Mouse (Mus musculus): ENCODE results near the gene Brd7. TPM values are rescaled to one million over a fixed set of nuclear protein-coding genes. Genes with fewer than 3 reads are reported as not detected.

Gene Brd7
- polyA plus RNA-seq, 1 experiment from 2014 or later, result 88.9 TPM

GRCm38 (mm10) chr8:88297976-88298732, 63.8 kb downstream of the Brd7 start:
- Histone ChIP-seq H3K36me3 (ENCODE audit: control insufficient read depth, insufficient read depth, low read length) (no peaks in the 10 kb centered on the region), H3K27ac (ENCODE audit: low read depth, low read length) (peak overlapping the region; percentile 24; the same call in 1 of the 2 replicates), H3K27me3 (ENCODE audit: control insufficient read depth, insufficient read depth, low read length) (no peaks in the 10 kb centered on the region), H3K4me1 (ENCODE audit: control insufficient read depth, insufficient read depth, low read length) (0 out of 2 replicates have a peak, but pooled peaks cover 4% of the 10 kb centered on the region), H3K4me2 (replicated peaks; ENCODE audit: low read depth, low read length) (no peak overlapping the region), H3K9me3 (ENCODE audit: control insufficient read depth, low read length) (no peaks in the 10 kb centered on the region), H3K4me3 (ENCODE audit: low read length) (no peak overlapping the region), H3K9ac (ENCODE audit: low read depth, low read length) (no peak overlapping the region)
- 35% methylated on average over 12 of the region's 12 CpGs for WGBS
- ATAC-seq (ENCODE audit: low FRiP score, low TSS enrichment), result no peak

GRCm38 (mm10) chr8:88294977-88295376, 67.0 kb downstream of the Brd7 start:
- H3K4me2 ChIP-seq (replicated peaks; ENCODE audit: low read depth, low read length), result no peak overlapping the region
- H3K4me3 ChIP-seq (ENCODE audit: low read length), result no peak overlapping the region
- no peak overlapping the region for H3K27ac ChIP-seq (ENCODE audit: low read depth, low read length)
- H3K9ac ChIP-seq (ENCODE audit: low read depth, low read length), result no peak overlapping the region
- 0 out of 2 replicates have a peak, but pooled peaks cover 4% of the 10 kb centered on the region for H3K4me1 ChIP-seq (ENCODE audit: control insufficient read depth, insufficient read depth, low read length)
- H3K27me3 ChIP-seq (ENCODE audit: control insufficient read depth, insufficient read depth, low read length), result no peaks in the 10 kb centered on the region
- 89% methylated on average over 2 of the region's 2 CpGs for WGBS
- H3K36me3 ChIP-seq (ENCODE audit: control insufficient read depth, insufficient read depth, low read length), result no peaks in the 10 kb centered on the region
- no peaks in the 10 kb centered on the region for H3K9me3 ChIP-seq (ENCODE audit: control insufficient read depth, low read length)
- ATAC-seq (ENCODE audit: low FRiP score, low TSS enrichment), result no peak

GRCm38 (mm10) chr8:88293590-88294356, 68.2 kb downstream of the Brd7 start:
- 85% methylated on average over 9 of the region's 9 CpGs for WGBS
- no peak overlapping the region for H3K4me2 ChIP-seq (replicated peaks; ENCODE audit: low read depth, low read length)

GRCm38 (mm10) chr8:88292926-88293325, 69.1 kb downstream of the Brd7 start:
- Histone ChIP-seq H3K27ac (ENCODE audit: low read depth, low read length) (no peak overlapping the region), H3K4me1 (ENCODE audit: control insufficient read depth, insufficient read depth, low read length) (0 out of 2 replicates have a peak, but pooled peaks cover under 1% of the 10 kb centered on the region), H3K4me3 (ENCODE audit: low read length) (no peak overlapping the region), H3K4me2 (replicated peaks; ENCODE audit: low read depth, low read length) (no peak overlapping the region), H3K36me3 (ENCODE audit: control insufficient read depth, insufficient read depth, low read length) (no peaks in the 10 kb centered on the region), H3K9me3 (ENCODE audit: control insufficient read depth, low read length) (no peaks in the 10 kb centered on the region), H3K27me3 (ENCODE audit: control insufficient read depth, insufficient read depth, low read length) (no peaks in the 10 kb centered on the region), H3K9ac (ENCODE audit: low read depth, low read length) (no peak overlapping the region)
- ATAC-seq (ENCODE audit: low FRiP score, low TSS enrichment), result no peak
- WGBS, result 83% methylated on average over 3 of the region's 3 CpGs

More at GRCm38 (mm10) chr8:88293590-88294356, 68.2 kb downstream of the Brd7 start:
- H3K27me3 ChIP-seq (ENCODE audit: control insufficient read depth, insufficient read depth, low read length), result no peaks in the 10 kb centered on the region
- no peak overlapping the region for H3K27ac ChIP-seq (ENCODE audit: low read depth, low read length)
- no peaks in the 10 kb centered on the region for H3K9me3 ChIP-seq (ENCODE audit: control insufficient read depth, low read length)
- no peak overlapping the region for H3K9ac ChIP-seq (ENCODE audit: low read depth, low read length)
- H3K4me3 ChIP-seq (ENCODE audit: low read length), result no peak overlapping the region
- no peaks in the 10 kb centered on the region for H3K36me3 ChIP-seq (ENCODE audit: control insufficient read depth, insufficient read depth, low read length)
- ATAC-seq (ENCODE audit: low FRiP score, low TSS enrichment), result no peak
- H3K4me1 ChIP-seq (ENCODE audit: control insufficient read depth, insufficient read depth, low read length), result 0 out of 2 replicates have a peak, but pooled peaks cover 4% of the 10 kb centered on the region

GRCm38 (mm10) chr8:88291305-88291690, 70.7 kb downstream of the Brd7 start:
- Histone ChIP-seq H3K27me3 (ENCODE audit: control insufficient read depth, insufficient read depth, low read length) (no peaks in the 10 kb centered on the region), H3K9me3 (ENCODE audit: control insufficient read depth, low read length) (no peaks in the 10 kb centered on the region), H3K27ac (ENCODE audit: low read depth, low read length) (no peak overlapping the region), H3K9ac (ENCODE audit: low read depth, low read length) (no peak overlapping the region), H3K36me3 (ENCODE audit: control insufficient read depth, insufficient read depth, low read length) (no peaks in the 10 kb centered on the region), H3K4me2 (replicated peaks; ENCODE audit: low read depth, low read length) (no peak overlapping the region), H3K4me3 (ENCODE audit: low read length) (no peak overlapping the region), H3K4me1 (ENCODE audit: control insufficient read depth, insufficient read depth, low read length) (no peaks in the 10 kb centered on the region)
- WGBS, result 90% methylated on average over 11 of the region's 11 CpGs
- no peak for ATAC-seq (ENCODE audit: low FRiP score, low TSS enrichment)

- ATAC-seq (ENCODE audit: low FRiP score, low TSS enrichment), result no peak
- Histone ChIP-seq H3K9me3 (ENCODE audit: control insufficient read depth, low read length) (no peaks in the 10 kb centered on the region), H3K27ac (ENCODE audit: low read depth, low read length) (no peak overlapping the region), H3K4me2 (replicated peaks; ENCODE audit: low read depth, low read length) (no peak overlapping the region), H3K4me1 (ENCODE audit: control insufficient read depth, insufficient read depth, low read length) (no peaks in the 10 kb centered on the region), H3K36me3 (ENCODE audit: control insufficient read depth, insufficient read depth, low read length) (no peaks in the 10 kb centered on the region), H3K27me3 (ENCODE audit: control insufficient read depth, insufficient read depth, low read length) (no peaks in the 10 kb centered on the region), H3K4me3 (ENCODE audit: low read length) (no peak overlapping the region), H3K9ac (ENCODE audit: low read depth, low read length) (no peak overlapping the region)
- WGBS, result 80% methylated on average over 13 of the region's 13 CpGs
Measured at GRCm38 (mm10) chr8:88290326-88291304, 71.4 kb downstream of the Brd7 start.

- Histone ChIP-seq H3K27me3 (ENCODE audit: control insufficient read depth, insufficient read depth, low read length) (no peaks in the 10 kb centered on the region), H3K9me3 (ENCODE audit: control insufficient read depth, low read length) (no peaks in the 10 kb centered on the region), H3K4me3 (ENCODE audit: low read length) (no peak overlapping the region), H3K36me3 (ENCODE audit: control insufficient read depth, insufficient read depth, low read length) (no peaks in the 10 kb centered on the region), H3K4me2 (replicated peaks; ENCODE audit: low read depth, low read length) (no peak overlapping the region), H3K9ac (ENCODE audit: low read depth, low read length) (no peak overlapping the region), H3K27ac (ENCODE audit: low read depth, low read length) (no peak overlapping the region), H3K4me1 (ENCODE audit: control insufficient read depth, insufficient read depth, low read length) (no peaks in the 10 kb centered on the region)
- WGBS, result 81% methylated on average over 1 of the region's 1 CpGs
- ATAC-seq (ENCODE audit: low FRiP score, low TSS enrichment), result no peak
Measured at GRCm38 (mm10) chr8:88289901-88290300, 72.1 kb downstream of the Brd7 start.

GRCm38 (mm10) chr8:88288622-88289242, 73.3 kb downstream of the Brd7 start:
- H3K4me2 ChIP-seq (replicated peaks; ENCODE audit: low read depth, low read length), result no peak overlapping the region
- H3K4me1 ChIP-seq (ENCODE audit: control insufficient read depth, insufficient read depth, low read length), result no peaks in the 10 kb centered on the region
- H3K27ac ChIP-seq (ENCODE audit: low read depth, low read length), result no peak overlapping the region
- no peaks in the 10 kb centered on the region for H3K9me3 ChIP-seq (ENCODE audit: control insufficient read depth, low read length)
- H3K9ac ChIP-seq (ENCODE audit: low read depth, low read length), result no peak overlapping the region
- no peaks in the 10 kb centered on the region for H3K36me3 ChIP-seq (ENCODE audit: control insufficient read depth, insufficient read depth, low read length)
- H3K4me3 ChIP-seq (ENCODE audit: low read length), result no peak overlapping the region
- 0 out of 2 replicates have a peak, but pooled peaks have one; percentile 29 for ATAC-seq (ENCODE audit: low FRiP score, low TSS enrichment)
- WGBS, result 63% methylated on average over 12 of the region's 12 CpGs
- H3K27me3 ChIP-seq (ENCODE audit: control insufficient read depth, insufficient read depth, low read length), result no peaks in the 10 kb centered on the region
